Mouse (Mus musculus) cortical plate, adult 2 months (tissue): ENCODE data around the gene Trpc4ap.

Experiments
- CTCF ChIP-seq: fragments of 200-500 bp; IDR thresholded peaks from 2 replicates; pipeline ENCODE4 v1.5.1; 2011; ENCODE audit warnings: mild to moderate bottlenecking, control low read depth, low read length; ENCODE audit not compliant: insufficient read depth; ENCODE audit errors: extremely low read depth
- POLR2A ChIP-seq: fragments of 200-500 bp; IDR thresholded peaks from 2 replicates; pipeline ENCODE4 v1.6.1; 2011; ENCODE audit warnings: mild to moderate bottlenecking, low read length, control low read depth; ENCODE audit not compliant: insufficient read depth; ENCODE audit errors: extremely low read depth

- no peak for TF ChIP-seq CTCF
- peak; percentile 67; the same call in 1 of the 2 replicates for TF ChIP-seq POLR2A
These were observed 99.9 kb downstream of the Trpc4ap start, which contains the start of gene Gss for GRCm38 (mm10) chr2:155592137-155592853.
